Mouse (Mus musculus) cerebellum, adult 11 months (tissue): ENCODE measurements around the gene Arid3b.

Experiments
- DNase-seq: peaks from one replicate; pipeline ENCODE4 v3.0.0; 2022

Arid3b gene

GRCm38 (mm10) chr9:57775026-57775425, 61.6 kb downstream of the Arid3b start:
- no peak for DNase-seq

GRCm38 (mm10) chr9:57774168-57774567, 62.4 kb downstream of the Arid3b start:
- DNase-seq = no peak

- DNase-seq = no peak
Measured at GRCm38 (mm10) chr9:57773754-57774153, 62.8 kb downstream of the Arid3b start.

GRCm38 (mm10) chr9:57770836-57771235, 65.8 kb downstream of the Arid3b start:
- no peak for DNase-seq

- no peak for DNase-seq
Measured at GRCm38 (mm10) chr9:57770214-57770613, 66.4 kb downstream of the Arid3b start.

GRCm38 (mm10) chr9:57769539-57770069, 67.0 kb downstream of the Arid3b start:
- DNase-seq = no peak

- DNase-seq = no peak
Measured at GRCm38 (mm10) chr9:57767231-57767630, 69.4 kb downstream of the Arid3b start.

- peak; percentile 20 for DNase-seq
Measured at GRCm38 (mm10) chr9:57766431-57766830, 70.2 kb downstream of the Arid3b start.

GRCm38 (mm10) chr9:57765364-57766351, 70.9 kb downstream of the Arid3b start, which contains the start of gene Clk3:
TSS of gene Clk3 (minus strand) at chr9:57765860.
- DNase-seq = peak; percentile 72

- peak; percentile 89 for DNase-seq
Measured at GRCm38 (mm10) chr9:57764974-57765363, 71.6 kb downstream of the Arid3b start.

- peak; percentile 70 for DNase-seq
Measured at GRCm38 (mm10) chr9:57764147-57764973, 72.2 kb downstream of the Arid3b start.

- DNase-seq = peak; percentile 70
Measured at GRCm38 (mm10) chr9:57762563-57762991, 74.0 kb downstream of the Arid3b start.

GRCm38 (mm10) chr9:57761563-57762551, 74.7 kb downstream of the Arid3b start:
- peak; percentile 30 for DNase-seq

GRCm38 (mm10) chr9:57760416-57761146, 76.0 kb downstream of the Arid3b start:
- DNase-seq = peak; percentile 27

GRCm38 (mm10) chr9:57759289-57759688, 77.3 kb downstream of the Arid3b start:
- peak; percentile 86 for DNase-seq

GRCm38 (mm10) chr9:57758528-57758927, 78.1 kb downstream of the Arid3b start:
- peak; percentile 37 for DNase-seq

- DNase-seq = no peak
Measured at GRCm38 (mm10) chr9:57757578-57757977, 79.0 kb downstream of the Arid3b start.

GRCm38 (mm10) chr9:57750901-57751300, 85.7 kb downstream of the Arid3b start:
- DNase-seq = no peak

- no peak for DNase-seq
Measured at GRCm38 (mm10) chr9:57748831-57749230, 87.8 kb downstream of the Arid3b start.

- peak; percentile 61 for DNase-seq
Measured at GRCm38 (mm10) chr9:57748137-57748536, 88.5 kb downstream of the Arid3b start.

- DNase-seq = no peak
Measured at GRCm38 (mm10) chr9:57747067-57747466, 89.5 kb downstream of the Arid3b start.
